Mouse (Mus musculus) ES-E14 (cell line): ENCODE measurements around the gene Trp53tg5. TPM values are rescaled to one million over a fixed set of nuclear protein-coding genes. Genes with fewer than 3 reads are reported as not detected.

Experiments used
- DNase-seq: peaks from one replicate; pipeline ENCODE4 v3.0.0-alpha.2; 2013; ENCODE audit warnings: low read depth, low spot score
- H3K27ac ChIP-seq: 2 replicates; pipeline ENCODE4 v1.5.1; 2012; ENCODE audit warnings: low read depth, mild to moderate bottlenecking, low read length, moderate library complexity, mixed read lengths; ENCODE audit not compliant: poor library complexity, insufficient read depth, severe bottlenecking
- H3K36me3 ChIP-seq: 2 replicates; pipeline ENCODE4 v1.6.1; 2012; ENCODE audit warnings: mild to moderate bottlenecking, low read length, moderate library complexity, mixed read lengths; ENCODE audit not compliant: control insufficient read depth, poor library complexity, insufficient read depth, severe bottlenecking
- H3K4me1 ChIP-seq, 2 experiments: fragments of 150-350 bp in 1 of 2; sonication (generic) in 1 of 2; 2 replicates each; pipeline ENCODE4 v1.6.1; 2012; ENCODE audit warnings: low read length in 2 of 2, mild to moderate bottlenecking in 1 of 2, mixed read lengths in 1 of 2; ENCODE audit not compliant: control insufficient read depth in 2 of 2, insufficient read depth in 2 of 2, poor library complexity in 1 of 2
- H3K4me3 ChIP-seq, 2 experiments: fragments of 150-350 bp in 1 of 2; sonication (generic) in 1 of 2; 2 replicates each; pipeline ENCODE4 v1.5.1; 2012; ENCODE audit warnings: low read length in 2 of 2, low read depth in 1 of 2, mild to moderate bottlenecking in 1 of 2, mixed read lengths in 1 of 2; ENCODE audit not compliant: insufficient read depth in 1 of 2, poor library complexity in 1 of 2, severe bottlenecking in 1 of 2
- H3K9ac ChIP-seq: 2 replicates; pipeline ENCODE4 v1.6.1; 2012; ENCODE audit warnings: low read depth, mild to moderate bottlenecking, low read length, mixed read lengths; ENCODE audit not compliant: poor library complexity, insufficient read depth, severe bottlenecking
- H3K9me3 ChIP-seq: fragments of 150-350 bp; sonication (generic); 2 replicates; pipeline ENCODE4 v1.6.1; 2012; ENCODE audit warnings: low read depth, mild to moderate bottlenecking, low read length; ENCODE audit not compliant: control insufficient read depth, insufficient read depth
- CHD2 ChIP-seq: IDR thresholded peaks from 2 replicates; pipeline ENCODE4 v1.6.1; 2014; ENCODE audit warnings: mild to moderate bottlenecking, low read depth, low read length, inconsistent platforms
- HCFC1 ChIP-seq: IDR thresholded peaks from 2 replicates; pipeline ENCODE4 v1.6.1; 2012; ENCODE audit warnings: low read length, inconsistent platforms, borderline replicate concordance; ENCODE audit not compliant: insufficient read depth
- MAFK ChIP-seq: IDR thresholded peaks from 2 replicates; pipeline ENCODE4 v1.6.1; 2014; ENCODE audit warnings: mild to moderate bottlenecking, low read depth, low read length, inconsistent platforms; ENCODE audit not compliant: insufficient read depth
- ZC3H11A ChIP-seq: IDR thresholded peaks from 2 replicates; pipeline ENCODE4 v1.6.1; 2012; ENCODE audit warnings: low read depth, mild to moderate bottlenecking, inconsistent platforms, low read length, borderline replicate concordance
- ZNF384 ChIP-seq: IDR thresholded peaks from 2 replicates; pipeline ENCODE4 v1.6.1; 2012; ENCODE audit warnings: low read depth, low read length, inconsistent platforms
- in situ Hi-C, 2 experiments: fragments of 600-800 bp; cut with MboI; formaldehyde crosslinking; loops; one replicate each; pipeline ENCODE4 v1.15.1; 2025; ENCODE audit warnings: low sequenced_read_pairs in 2 of 2, inconsistent platforms in 1 of 2; ENCODE audit not compliant: unreplicated experiment in 2 of 2
- total RNA-seq: library from RNA; depleted of rRNA; stranded (reverse); fragments of 300-350 nt; gene quantifications from 2 replicates; pipeline ENCODE4 v1.2.3, GENCODE M21; 2012

Trp53tg5 gene
- total RNA-seq, 1 experiment: 0.22 TPM

DNA sequence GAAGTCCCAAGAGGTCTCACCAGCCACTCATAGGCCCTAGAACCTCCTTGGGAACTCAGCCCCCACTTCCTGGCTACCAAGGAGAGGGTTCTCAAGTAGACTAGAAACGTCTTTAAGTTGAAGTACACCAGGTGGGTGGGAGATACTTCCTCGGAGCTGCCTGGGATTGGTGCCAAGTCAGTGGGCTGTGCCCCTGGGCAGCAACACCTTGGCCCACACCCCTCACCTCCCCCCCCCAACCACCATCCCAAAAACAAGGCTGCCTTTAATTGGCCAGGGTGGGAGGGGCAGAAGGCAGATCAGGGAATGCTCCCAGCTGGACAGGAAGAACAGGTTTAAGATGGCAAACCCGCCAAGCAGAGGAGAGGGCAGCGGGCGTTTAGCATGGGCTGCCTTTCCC is 33.2 kb downstream of the Trp53tg5 start:
- H3K4me1 ChIP-seq: peaks cover 7 to 52% of the 10 kb centered on the region in 2 experiments
- DNase-seq: no peak
- H3K36me3 ChIP-seq: peaks cover 3% of the 10 kb centered on the region; the same call in 1 of the 2 replicates
- H3K27ac ChIP-seq: no peak overlapping the region
- no peak for TF ChIP-seq ZNF384
- TF ChIP-seq ZC3H11A: no peak
- TF ChIP-seq HCFC1: no peak
- TF ChIP-seq CHD2: no peak
- no peak for TF ChIP-seq MAFK
- no peak overlapping the region for H3K9ac ChIP-seq
- no peak overlapping the region for H3K4me3 ChIP-seq
- no peaks in the 10 kb centered on the region for H3K9me3 ChIP-seq
- in situ Hi-C loops: no loop called here

DNA sequence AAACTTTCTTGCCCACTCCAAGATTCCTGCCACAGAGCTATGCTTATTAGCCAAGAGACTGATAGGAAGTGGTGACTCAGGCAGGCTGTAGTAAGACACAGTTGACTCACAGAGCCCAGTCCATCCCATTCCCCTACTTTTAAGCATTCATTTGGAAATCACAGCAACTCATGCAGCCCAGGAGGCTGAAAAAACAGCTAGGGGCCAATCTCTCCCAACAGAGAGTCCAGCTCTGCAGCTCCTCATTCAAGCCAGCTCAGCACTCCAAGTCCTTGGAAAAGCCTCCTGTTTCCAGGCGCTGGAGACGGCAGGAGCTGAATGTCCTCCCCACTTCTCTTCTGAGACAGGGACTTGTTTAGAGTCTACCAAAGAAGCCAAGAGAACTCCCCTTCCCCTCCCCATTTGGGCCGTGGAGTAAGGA is 34.5 kb downstream of the Trp53tg5 start:
- no peak overlapping the region for H3K4me3 ChIP-seq

DNA sequence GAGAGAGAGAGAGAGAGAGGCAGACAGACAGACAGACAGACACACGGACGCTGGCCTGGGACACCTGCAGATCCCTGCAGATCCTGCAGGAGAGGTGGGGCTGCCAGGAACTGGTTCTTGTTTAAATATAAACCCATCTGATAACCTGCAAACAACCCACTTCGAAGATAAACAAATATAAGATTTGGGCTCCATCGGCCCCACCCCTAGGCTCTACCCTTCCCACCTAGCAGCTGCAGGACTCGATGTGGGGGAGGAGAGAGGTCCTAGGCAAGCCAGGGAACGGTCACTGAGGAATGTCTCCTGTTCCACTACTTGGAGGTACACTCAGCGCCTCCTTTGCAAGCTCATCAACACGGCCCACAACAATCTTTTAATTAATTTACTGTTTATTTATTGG is 35.3 kb downstream of the Trp53tg5 start:
- Histone ChIP-seq H3K4me3 (no peak overlapping the region), H3K9me3 (no peaks in the 10 kb centered on the region), H3K27ac (no peak overlapping the region), H3K36me3 (peaks cover 5% of the 10 kb centered on the region; the same call in 1 of the 2 replicates), H3K9ac (no peak overlapping the region), H3K4me1 (peaks cover 2 to 66% of the 10 kb centered on the region in 2 experiments; a peak in 3 of 4 replicates)
- DNase-seq: no peak
- TF ChIP-seq ZNF384: no peak
- in situ Hi-C loops: no loop called here

More for the DNA sequence above, 34.5 kb downstream of the Trp53tg5 start:
- TF ChIP-seq MAFK (no peak), ZC3H11A (no peak), HCFC1 (no peak), CHD2 (no peak), ZNF384 (no peak)
- Histone ChIP-seq H3K4me1 (peaks cover 5 to 63% of the 10 kb centered on the region in 2 experiments), H3K9ac (no peak overlapping the region), H3K27ac (no peak overlapping the region), H3K36me3 (peaks cover 5% of the 10 kb centered on the region; the same call in 1 of the 2 replicates), H3K9me3 (no peaks in the 10 kb centered on the region)
- DNase-seq: no peak
- in situ Hi-C loops: no loop called here

DNA sequence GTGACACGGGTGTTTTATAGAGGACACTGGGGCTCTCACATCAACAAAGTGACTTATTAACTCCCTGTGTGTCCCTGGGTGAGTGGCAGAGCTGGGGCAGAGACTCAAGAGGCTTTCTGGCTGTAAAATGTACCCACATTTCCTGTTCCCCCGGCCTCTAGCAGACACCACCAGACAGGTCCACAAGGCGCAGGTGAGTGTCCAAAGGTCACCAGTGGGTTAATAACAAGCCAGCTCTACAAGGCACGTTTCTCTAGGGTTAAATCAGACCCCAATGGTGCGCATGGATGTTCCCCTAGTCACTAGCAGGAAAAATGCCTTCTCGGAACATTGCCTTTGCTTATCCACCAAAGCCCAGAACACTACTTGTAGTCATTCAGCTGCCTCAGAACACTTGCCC is 35.8 kb downstream of the Trp53tg5 start:
- Histone ChIP-seq H3K4me1 (peaks cover 2 to 71% of the 10 kb centered on the region in 2 experiments; a peak in 3 of 4 replicates), H3K9ac (no peak overlapping the region), H3K36me3 (peaks cover 5% of the 10 kb centered on the region; the same call in 1 of the 2 replicates), H3K9me3 (no peaks in the 10 kb centered on the region), H3K27ac (no peak overlapping the region), H3K4me3 (no peak overlapping the region)
- no peak for TF ChIP-seq ZNF384
- no peak for TF ChIP-seq MAFK
- TF ChIP-seq HCFC1: no peak
- no peak for TF ChIP-seq ZC3H11A
- no peak for TF ChIP-seq CHD2
- in situ Hi-C loops: no loop called here
- DNase-seq: no peak

DNA sequence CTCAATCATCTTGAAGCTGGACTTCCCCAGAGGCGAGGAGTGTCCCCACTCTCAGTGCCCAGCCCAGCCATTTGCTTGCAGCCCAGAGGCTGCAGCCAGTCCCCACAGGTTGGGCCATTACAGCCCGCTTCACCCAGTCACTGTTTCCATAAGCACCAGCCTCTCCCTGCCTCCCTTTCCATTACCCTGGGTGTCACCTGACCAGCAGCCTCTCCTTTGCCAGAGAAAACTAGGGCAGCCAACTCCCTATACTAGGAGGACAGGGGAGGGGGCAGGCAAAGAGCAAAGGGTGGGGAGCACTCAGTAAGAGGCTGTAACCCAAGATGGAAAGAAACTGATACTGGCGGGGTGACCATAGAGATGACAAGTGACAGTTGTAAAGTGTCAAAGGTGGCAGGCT is 36.6 kb downstream of the Trp53tg5 start:
- in situ Hi-C loops: no loop called here
- H3K9ac ChIP-seq: no peak overlapping the region
- H3K4me3 ChIP-seq: no peak overlapping the region
- H3K27ac ChIP-seq: no peak overlapping the region; the same call in 1 of the 2 replicates
- H3K4me1 ChIP-seq: peaks cover 4 to 77% of the 10 kb centered on the region in 2 experiments
- TF ChIP-seq HCFC1: no peak
- no peak for TF ChIP-seq CHD2
- no peak for TF ChIP-seq ZNF384
- TF ChIP-seq ZC3H11A: no peak
- no peak for TF ChIP-seq MAFK
- H3K9me3 ChIP-seq: no peaks in the 10 kb centered on the region
- no peak for DNase-seq
- peaks cover 5% of the 10 kb centered on the region; the same call in 1 of the 2 replicates for H3K36me3 ChIP-seq
